Mouse (Mus musculus) layer of hippocampus, postnatal 36 days (tissue): ENCODE measurements around the gene Dnajc15. TPM values are rescaled to one million over a fixed set of nuclear protein-coding genes. Genes with fewer than 3 reads are reported as not detected.

Experiments used
- DNase-seq, 2 experiments: peaks; one replicate each; pipeline ENCODE4 v3.0.0; 2022
- total RNA-seq, 2 experiments: library from RNA; stranded (reverse); gene quantifications; 2 replicates each; pipeline ENCODE4 v1.2.3; 2021

Gene Dnajc15
- total RNA-seq, 2 experiments from 2014 or later = 64.1 to 67.2 TPM

GRCm38 (mm10) chr14:77794285-77794949, 80.5 kb downstream of the Dnajc15 start:
- DNase-seq = no peak

- no peak for DNase-seq
Measured at GRCm38 (mm10) chr14:77792998-77793397, 81.9 kb downstream of the Dnajc15 start.

- DNase-seq = no peak
Measured at GRCm38 (mm10) chr14:77783217-77783616, 91.7 kb downstream of the Dnajc15 start.

DNA sequence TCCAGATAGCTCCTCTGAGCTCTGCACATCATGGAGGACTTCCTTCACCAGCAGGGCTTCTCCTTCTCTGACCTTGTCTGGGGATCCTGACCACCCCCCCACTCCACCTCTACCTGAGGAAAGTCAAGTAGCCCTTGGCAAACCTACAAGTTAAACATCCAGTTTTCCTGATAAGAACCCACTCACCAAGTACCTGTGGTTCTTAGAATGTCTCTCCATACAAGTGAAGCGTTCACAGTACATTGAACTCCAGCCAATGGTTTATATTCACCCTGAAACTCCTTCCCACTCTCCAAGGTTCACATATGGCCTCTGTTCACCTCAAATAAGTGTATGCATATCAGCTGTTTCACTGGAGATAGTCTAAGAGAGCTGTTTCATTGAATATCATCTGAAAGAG, 97.6 kb downstream of the Dnajc15 start:
- DNase-seq = no peak

- DNase-seq = no peak
Measured at GRCm38 (mm10) chr14:77776005-77776531, 98.9 kb downstream of the Dnajc15 start.

DNA sequence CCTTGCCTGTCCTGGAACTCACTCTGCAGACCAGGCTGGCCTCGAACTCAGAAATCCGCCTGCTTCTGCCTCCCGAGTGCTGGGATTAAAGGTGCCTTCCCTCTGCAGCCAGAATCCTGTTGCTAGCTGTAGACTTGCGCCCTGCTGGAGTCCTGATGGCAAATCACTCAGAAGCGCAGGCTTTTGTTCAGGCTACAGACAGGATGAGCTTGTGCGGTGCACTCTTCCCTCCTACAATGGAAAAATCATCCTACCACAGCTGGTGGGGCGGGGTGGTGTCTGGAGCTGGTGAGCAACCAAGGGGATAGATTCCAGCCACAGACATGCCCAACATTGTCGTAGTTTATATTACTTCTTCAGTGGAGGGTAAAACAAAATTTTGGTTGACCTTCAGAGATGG, 101.6 kb downstream of the Dnajc15 start:
- DNase-seq = no peak

GRCm38 (mm10) chr14:77771626-77772025, 103.3 kb downstream of the Dnajc15 start:
- DNase-seq = no peak

Other genes with a start within 250 kb of the Dnajc15 start
- gene Epsti1, start 29.1 kb upstream of the Dnajc15 start, total RNA-seq = under 1 TPM in 1 of 2 experiments, not detected in 1; 0.25 TPM
- gene Fam216b, start 213.9 kb upstream of the Dnajc15 start, total RNA-seq = under 1 TPM; 0.30 to 0.61 TPM